Mouse (Mus musculus): ENCODE results near the gene Rundc1. TPM values are rescaled to one million over a fixed set of nuclear protein-coding genes. Genes with fewer than 3 reads are reported as not detected.

The Rundc1 gene
- total and polyA plus RNA-seq, 3 experiments = 6.8 to 13.5 (median 10.7) TPM

DNA sequence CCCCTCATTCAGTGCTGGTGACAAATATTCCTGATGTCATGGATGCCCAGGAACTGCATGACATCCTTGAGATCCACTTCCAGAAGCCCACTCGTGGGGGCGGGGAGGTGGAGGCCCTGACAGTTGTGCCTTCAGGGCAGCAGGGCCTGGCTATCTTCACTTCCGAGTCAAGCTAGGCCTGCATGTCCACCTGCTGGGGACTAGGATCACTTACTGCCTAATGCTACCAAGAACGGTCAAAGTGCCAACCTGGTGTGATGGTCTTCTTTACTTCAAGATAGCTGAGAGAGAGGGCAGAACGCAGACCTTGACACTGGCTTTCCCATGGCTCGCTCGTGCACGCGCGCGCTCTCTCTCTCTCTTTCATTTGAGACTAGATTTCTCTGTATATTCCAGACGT, 33.3 kb downstream of the Rundc1 start:
- no peaks in the 10 kb centered on the region for H3K9me3 ChIP-seq (replicated peaks; ENCODE audit: low read length)
- dilution Hi-C loops (cut with MboI; ENCODE audit: extremely low pct_ligation_motif_present, extremely low pct_unique_long_range_greater_than_20kb, low sequenced_read_pairs) = no loop called here
- peaks cover 9 to 44% of the 10 kb centered on the region in 2 experiments for H3K4me1 ChIP-seq (ENCODE audit: control insufficient read depth in 1 of 2, insufficient read depth in 2 of 2)

DNA sequence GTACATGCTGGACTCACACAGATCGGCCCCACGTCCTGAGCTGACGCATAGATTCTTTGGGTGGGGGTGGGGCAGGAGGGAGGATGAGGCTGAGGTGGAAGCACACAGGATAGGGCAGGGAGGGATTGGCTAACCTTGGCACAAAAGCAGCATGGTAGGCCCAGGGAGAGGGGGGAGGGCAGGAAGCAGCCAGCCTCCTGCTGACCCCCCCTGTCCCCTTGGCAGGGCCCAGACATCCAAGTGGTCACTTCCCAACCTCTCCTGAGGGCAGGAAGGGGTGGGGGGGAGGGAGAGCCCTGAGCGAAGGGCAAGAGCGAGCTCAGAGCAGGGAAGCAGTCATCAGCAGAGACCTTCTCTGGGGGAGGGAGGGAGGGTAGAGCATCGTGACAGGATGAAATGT, 34.8 kb downstream of the Rundc1 start:
- peaks cover 18 to 50% of the 10 kb centered on the region in 2 experiments for H3K4me1 ChIP-seq (ENCODE audit: control insufficient read depth in 1 of 2, insufficient read depth in 2 of 2)
- in situ Hi-C loops (cut with MboI; ENCODE audit: low pct_ligation_motif_present, low pct_unique_long_range_greater_than_20kb, low sequenced_read_pairs) (no loop called here), dilution Hi-C loops (cut with MboI; ENCODE audit: extremely low pct_ligation_motif_present, extremely low pct_unique_long_range_greater_than_20kb, low sequenced_read_pairs) (no loop called here)
- H3K4me2 ChIP-seq (ENCODE audit: insufficient read depth, low read depth, poor library complexity, severe bottlenecking) = no peak overlapping the region
- no peaks in the 10 kb centered on the region for H3K27me3 ChIP-seq (replicated peaks)
- peaks cover 48 to 74% of the 10 kb centered on the region in 2 experiments for H3K36me3 ChIP-seq (replicated peaks in 1 of 2; ENCODE audit: control insufficient read depth in 1 of 2, insufficient read depth in 1 of 2, low read length in 1 of 2)
- no peak overlapping the region for H3K27ac ChIP-seq (ENCODE audit: insufficient read depth, low read depth)
- no peaks in the 10 kb centered on the region for H3K9me3 ChIP-seq (replicated peaks; ENCODE audit: low read length)
- H3K4me3 ChIP-seq (replicated peaks in 1 of 3; ENCODE audit: low read depth in 2 of 3, low read length in 2 of 3, poor library complexity in 1 of 3) = no peak overlapping the region
- H3K9ac ChIP-seq (ENCODE audit: insufficient read depth, low read depth) = no peak overlapping the region
- DNase-seq (ENCODE audit: extremely low read depth) = no peak
- H3K79me2 ChIP-seq (replicated peaks; ENCODE audit: control insufficient read depth, extremely low read depth, insufficient read depth, poor library complexity, severe bottlenecking) = no peaks in the 10 kb centered on the region
- TF ChIP-seq POLR2AphosphoS2 (IDR thresholded peaks at IDR 0.05; ENCODE audit: low read depth, low read length) (no peak), MAFK (IDR thresholded peaks at IDR 0.05; ENCODE audit: insufficient replicate concordance, low read length) (no peak), ZNF384 (IDR thresholded peaks at IDR 0.05; ENCODE audit: low read depth, low read length) (no peak)

More for the DNA sequence above, 33.3 kb downstream of the Rundc1 start:
- no peak for DNase-seq (ENCODE audit: extremely low read depth)
- no peak overlapping the region for H3K27ac ChIP-seq (ENCODE audit: insufficient read depth, low read depth)
- TF ChIP-seq JUND (conservative IDR thresholded peaks at IDR 0.05; ENCODE audit: low read depth, low read length) (no peak), POLR2AphosphoS2 (IDR thresholded peaks at IDR 0.05; ENCODE audit: low read depth, low read length) (no peak), HCFC1 (IDR thresholded peaks at IDR 0.05; ENCODE audit: low read depth, low read length) (no peak), POLR2A (IDR thresholded peaks at IDR 0.05; ENCODE audit: low read depth, low read length) (no peak), KAT2A (IDR thresholded peaks at IDR 0.05; ENCODE audit: insufficient replicate concordance, low read length) (no peak), CHD1 (IDR thresholded peaks at IDR 0.05; ENCODE audit: low read depth, low read length) (no peak), ELF1 (IDR thresholded peaks at IDR 0.05; ENCODE audit: low read depth, low read length) (no peak), MAZ (IDR thresholded peaks at IDR 0.05; ENCODE audit: low read depth, low read length) (no peak), ETS1 (conservative IDR thresholded peaks at IDR 0.05; ENCODE audit: low read depth, low read length) (no peak), ZC3H11A (IDR thresholded peaks at IDR 0.05; ENCODE audit: low read depth, low read length) (no peak), PAX5 (IDR thresholded peaks at IDR 0.05; ENCODE audit: low read length) (no peak)
- no peak overlapping the region for H3K4me3 ChIP-seq (replicated peaks in 1 of 3; ENCODE audit: low read depth in 2 of 3, low read length in 2 of 3, poor library complexity in 1 of 3)
- no peaks in the 10 kb centered on the region for H3K79me2 ChIP-seq (replicated peaks; ENCODE audit: control insufficient read depth, extremely low read depth, insufficient read depth, poor library complexity, severe bottlenecking)
- no peaks in the 10 kb centered on the region for H3K27me3 ChIP-seq (replicated peaks)
- H3K36me3 ChIP-seq (replicated peaks in 1 of 2; ENCODE audit: control insufficient read depth in 1 of 2, insufficient read depth in 1 of 2, low read length in 1 of 2) = peaks cover 48 to 87% of the 10 kb centered on the region in 2 experiments
- no peak overlapping the region for H3K4me2 ChIP-seq (ENCODE audit: insufficient read depth, low read depth, poor library complexity, severe bottlenecking)
- in situ Hi-C loops (cut with MboI; ENCODE audit: low pct_ligation_motif_present, low pct_unique_long_range_greater_than_20kb, low sequenced_read_pairs) = no loop called here
- no peak overlapping the region for H3K9ac ChIP-seq (ENCODE audit: insufficient read depth, low read depth)

DNA sequence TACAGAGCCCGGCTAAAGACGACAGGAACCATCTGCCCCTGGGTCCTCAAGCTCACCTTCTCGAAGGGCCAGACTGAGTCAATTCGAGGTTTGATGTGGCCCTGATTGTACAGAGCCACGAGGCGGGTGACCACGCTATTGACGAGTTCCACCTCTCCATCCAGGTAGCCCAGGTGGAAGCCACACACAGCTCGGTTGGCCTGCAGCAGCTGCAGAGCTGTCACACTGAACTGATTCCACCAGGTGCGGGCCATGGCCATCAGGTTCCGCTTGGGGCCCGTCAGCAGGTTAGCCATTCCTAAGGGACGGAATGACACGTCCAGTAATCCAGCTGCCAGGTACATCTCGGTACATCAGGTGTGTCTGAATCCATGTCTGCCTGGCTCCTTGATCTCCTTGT, 35.4 kb downstream of the Rundc1 start:
- Histone ChIP-seq H3K4me3 (replicated peaks in 1 of 3; ENCODE audit: low read depth in 2 of 3, low read length in 2 of 3, poor library complexity in 1 of 3) (no peak overlapping the region), H3K27ac (ENCODE audit: insufficient read depth, low read depth) (no peak overlapping the region), H3K27me3 (replicated peaks) (no peaks in the 10 kb centered on the region), H3K36me3 (replicated peaks in 1 of 2; ENCODE audit: control insufficient read depth in 1 of 2, insufficient read depth in 1 of 2, low read length in 1 of 2) (peaks cover 48 to 68% of the 10 kb centered on the region in 2 experiments), H3K4me2 (ENCODE audit: insufficient read depth, low read depth, poor library complexity, severe bottlenecking) (no peak overlapping the region), H3K9ac (ENCODE audit: insufficient read depth, low read depth) (no peak overlapping the region), H3K79me2 (replicated peaks; ENCODE audit: control insufficient read depth, extremely low read depth, insufficient read depth, poor library complexity, severe bottlenecking) (no peaks in the 10 kb centered on the region), H3K4me1 (ENCODE audit: control insufficient read depth in 1 of 2, insufficient read depth in 2 of 2) (peaks cover 18 to 50% of the 10 kb centered on the region in 2 experiments), H3K9me3 (replicated peaks; ENCODE audit: low read length) (no peaks in the 10 kb centered on the region)
- in situ Hi-C loops (cut with MboI; ENCODE audit: low pct_ligation_motif_present, low pct_unique_long_range_greater_than_20kb, low sequenced_read_pairs) (no loop called here), dilution Hi-C loops (cut with MboI; ENCODE audit: extremely low pct_ligation_motif_present, extremely low pct_unique_long_range_greater_than_20kb, low sequenced_read_pairs) (no loop called here)
- TF ChIP-seq UBTF (IDR thresholded peaks at IDR 0.05; ENCODE audit: low read depth, low read length) = no peak
- no peak for TF ChIP-seq ETS1 (conservative IDR thresholded peaks at IDR 0.05; ENCODE audit: low read depth, low read length)
- no peak for TF ChIP-seq SMC3 (IDR thresholded peaks at IDR 0.05; ENCODE audit: low read depth, low read length)
- no peak for TF ChIP-seq MEF2A (IDR thresholded peaks at IDR 0.05; ENCODE audit: borderline replicate concordance, low read depth, low read length)
- no peak for TF ChIP-seq USF2 (conservative IDR thresholded peaks at IDR 0.05; ENCODE audit: low read depth, low read length)
- TF ChIP-seq PAX5 (IDR thresholded peaks at IDR 0.05; ENCODE audit: low read length) = no peak
- TF ChIP-seq RAD21 (IDR thresholded peaks at IDR 0.05; ENCODE audit: low read depth, low read length) = no peak
- TF ChIP-seq JUND (conservative IDR thresholded peaks at IDR 0.05; ENCODE audit: low read depth, low read length) = no peak
- no peak for TF ChIP-seq BHLHE40 (IDR thresholded peaks at IDR 0.05; ENCODE audit: low read depth, low read length)
- TF ChIP-seq ZNF384 (IDR thresholded peaks at IDR 0.05; ENCODE audit: low read depth, low read length) = no peak
- no peak for TF ChIP-seq SIN3A (IDR thresholded peaks at IDR 0.05; ENCODE audit: low read length)
- TF ChIP-seq IRF4 (IDR thresholded peaks at IDR 0.05; ENCODE audit: low read depth, low read length) = no peak
- no peak for TF ChIP-seq CTCF (conservative IDR thresholded peaks at IDR 0.05 in 1 of 2, IDR thresholded peaks at IDR 0.05 in 1 of 2; ENCODE audit: low read depth in 2 of 2, low read length in 2 of 2)
- TF ChIP-seq ZKSCAN1 (IDR thresholded peaks at IDR 0.05; ENCODE audit: borderline replicate concordance, low read depth, low read length) = no peak
- TF ChIP-seq NELFE (IDR thresholded peaks at IDR 0.05; ENCODE audit: low read depth, low read length) = no peak
- no peak for DNase-seq (ENCODE audit: extremely low read depth)

Data from CH12.LX (cell line).